Mouse (Mus musculus) lung, adult 10 weeks (tissue): ENCODE results near the gene Cd300c. TPM values are rescaled to one million over a fixed set of nuclear protein-coding genes. Genes with fewer than 3 reads are reported as not detected.

Experiments used
- polyA plus RNA-seq: library from polyadenylated mRNA; stranded (reverse); fragments of 350-450 nt; fragmentation: Illumina TruSeq; extraction: RNeasy Lipid Tissue Mini Kit (QIAGEN cat#74804); gene quantifications from one replicate; pipeline ENCODE4 v1.2.3, GENCODE M21; 2014; ENCODE audit warnings: low read depth, low replicate concordance; ENCODE audit not compliant: insufficient read depth

Cd300c gene
- polyA plus RNA-seq, result 1.2 TPM

GRCm38 (mm10) chr11:114968752-114969207, at the start of gene Cd300c:
Gene Cd300c, minus strand, starts transcription at chr11:114969157.

GRCm38 (mm10) chr11:115016093-115016492, 47.1 kb upstream of the Cd300c start, which contains the start of gene Cd300ld2:
Gene Cd300ld2, minus strand, starts transcription at chr11:115016193.

GRCm38 (mm10) chr11:115001474-115002040, 32.6 kb upstream of the Cd300c start, which contains the start of gene Cd300c2:
Gene Cd300c2, minus strand, starts transcription at chr11:115001880.

GRCm38 (mm10) chr11:114989793-114990192, 20.8 kb upstream of the Cd300c start, which contains the start of gene Cd300ld:
Gene Cd300ld, minus strand, starts transcription at chr11:114989922.

GRCm38 (mm10) chr11:114934144-114934543, 34.8 kb downstream of the Cd300c start, which contains the start of gene Cd300lb:
Gene Cd300lb, minus strand, starts transcription at chr11:114934386.

Other genes with a start within 250 kb of the Cd300c start
- gene Dnaic2, start 241.7 kb downstream of the Cd300c start, polyA plus RNA-seq, result 7.5 TPM
- gene Kif19a, start 203.8 kb downstream of the Cd300c start, polyA plus RNA-seq, result 7.8 TPM
- 0.33 TPM for gene Btbd17, start 173.2 kb downstream of the Cd300c start, polyA plus RNA-seq
- not detected for gene Gpr142, start 170.2 kb downstream of the Cd300c start, polyA plus RNA-seq
- gene Gprc5c, start 118.0 kb downstream of the Cd300c start, polyA plus RNA-seq, result 5.0 TPM
- gene Cd300a, start 79.1 kb downstream of the Cd300c start, polyA plus RNA-seq, result 5.6 TPM
- 3.8 TPM for gene Cd300lb, start 34.8 kb downstream of the Cd300c start, polyA plus RNA-seq
- 4.7 TPM for gene Cd300ld, start 20.8 kb upstream of the Cd300c start, polyA plus RNA-seq
- 24.2 TPM for gene Cd300c2, start 32.7 kb upstream of the Cd300c start, polyA plus RNA-seq
- gene Cd300ld2, start 47.0 kb upstream of the Cd300c start, polyA plus RNA-seq, result not detected
- gene Cd300ld4, start 57.9 kb upstream of the Cd300c start, polyA plus RNA-seq, result not detected
- 0.79 TPM for gene Cd300ld5, start 68.6 kb upstream of the Cd300c start, polyA plus RNA-seq
- 2.4 TPM for gene Cd300ld3, start 79.3 kb upstream of the Cd300c start, polyA plus RNA-seq
- 1.3 TPM for gene Cd300e, start 93.0 kb upstream of the Cd300c start, polyA plus RNA-seq
- 1.1 TPM for gene Rab37, start 122.3 kb upstream of the Cd300c start, polyA plus RNA-seq
- gene Cd300lf, start 164.8 kb upstream of the Cd300c start, polyA plus RNA-seq, result 6.7 TPM
- gene Slc9a3r1, start 194.2 kb upstream of the Cd300c start, polyA plus RNA-seq, result 44.9 TPM
- gene Tmem104, start 218.3 kb upstream of the Cd300c start, polyA plus RNA-seq, result 4.0 TPM
- 33.1 TPM for gene Nat9, start 218.7 kb upstream of the Cd300c start, polyA plus RNA-seq